ENCODE assay signal across 26 mouse cellular contexts in the genomic region with DNA sequence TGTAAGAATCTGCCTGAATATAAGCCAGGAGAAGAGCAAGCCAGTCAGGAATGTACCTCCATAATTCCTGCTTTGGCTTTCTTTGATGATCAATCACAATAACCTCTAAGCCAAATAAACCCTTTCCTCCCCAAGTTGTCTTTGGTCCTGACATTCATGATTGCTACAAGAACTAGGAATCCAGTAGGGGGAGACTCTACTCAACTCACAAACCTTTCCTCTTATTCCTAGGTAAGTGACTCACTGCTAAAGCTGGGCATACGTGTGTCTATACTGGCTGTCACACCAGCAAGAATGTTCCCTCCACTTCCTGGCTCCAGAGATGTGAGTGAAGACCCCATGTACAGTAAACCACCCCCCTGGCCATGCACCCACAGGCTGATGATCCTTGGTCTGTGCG.
A peak's percentile ranks its signal among the peaks of the same experiment; 100 is the strongest.
DNase-seq lines count a peak whose midpoint lies in the region; ATAC-seq and TF ChIP-seq lines count a peak whose summit lies in the region.
"Had no signal": no experiment of that assay in that cellular context is flagged by ENCODE, and none has a peak within 500 bp of the region (broad histone marks: within the 10 kb centered on the region; RNA-seq: fewer than 3 reads in every experiment).

No protein-coding gene starts in this region.

- no peak for DNase-seq in gastrocnemius, adult 2 months
- no peak for DNase-seq in gastrocnemius, postnatal 25 days
- DNase-seq in hindbrain, postnatal 0 days (ENCODE audit: low spot score), result no peak
- DNase-seq in hindbrain, embryonic 14.5 days (ENCODE audit: low spot score), result no peak
- DNase-seq in lung, embryonic 14.5 days, result no peak
- no peak for DNase-seq in lung, postnatal 0 days (ENCODE audit: low spot score)
- peak; percentile 12 for DNase-seq in CH12.LX (ENCODE audit: extremely low read depth)
- DNase-seq: adrenal gland, adult 2 months; adrenal gland, postnatal 14 days; cerebellum, adult 11 months; cerebellum, adult 2 months; cerebellum, adult 9-11 months; cerebellum, postnatal 25 days; forebrain, postnatal 0 days; gastrocnemius, postnatal 36 days; heart, postnatal 14 days had no signal

- peak; percentile 32 for TF ChIP-seq CTCF in gastrocnemius, adult 2 months (IDR thresholded peaks at IDR 0.05)
- TF ChIP-seq CTCF in hindbrain, postnatal 0 days (IDR thresholded peaks at IDR 0.05; ENCODE audit: low read depth), result 0 out of 2 replicates have a peak, but pooled peaks have one; percentile 4
- 0 out of 2 replicates have a peak, but pooled peaks have one; percentile 6 for TF ChIP-seq CTCF in lung, embryonic 14.5 days (IDR thresholded peaks at IDR 0.05; ENCODE audit: low read depth)
- no peak for TF ChIP-seq CTCF in lung, postnatal 0 days (IDR thresholded peaks at IDR 0.05)
- TF ChIP-seq CTCF in CH12.LX (conservative IDR thresholded peaks at IDR 0.05 in 1 of 2, IDR thresholded peaks at IDR 0.05 in 1 of 2; ENCODE audit: low read depth in 2 of 2, low read length in 2 of 2), result peak in 1 of 2 experiments; percentile 60; a peak in 2 of 4 replicates

- H3K79me2 ChIP-seq in CH12.LX (replicated peaks; ENCODE audit: control insufficient read depth, extremely low read depth, insufficient read depth, poor library complexity, severe bottlenecking), result no peaks in the 10 kb centered on the region

- no peak for ATAC-seq in hindbrain, postnatal 0 days
- no peak for ATAC-seq in hindbrain, embryonic 14.5 days (ENCODE audit: low FRiP score)
- no peak for ATAC-seq in lung, embryonic 14.5 days (ENCODE audit: insufficient read depth)
- no peak for ATAC-seq in lung, postnatal 0 days
- ATAC-seq: forebrain, embryonic 14.5 days; forebrain, postnatal 0 days; hindbrain, embryonic 16.5 days; inflammation-experienced regulatory T-cells, adult 6 months; Patski had no signal

- TF ChIP-seq POLR2A in CH12.LX (IDR thresholded peaks at IDR 0.05; ENCODE audit: low read depth, low read length), result no peak

- H3K4me2 ChIP-seq in hindbrain, postnatal 0 days (ENCODE audit: low read depth, low read length), result no peak overlapping the region
- no peak overlapping the region for H3K4me2 ChIP-seq in hindbrain, embryonic 14.5 days (replicated peaks)
- H3K4me2 ChIP-seq in lung, embryonic 14.5 days, result no peak overlapping the region
- H3K4me2 ChIP-seq in lung, postnatal 0 days (replicated peaks; ENCODE audit: low read depth, low read length), result no peak overlapping the region
- no peak overlapping the region for H3K4me2 ChIP-seq in CH12.LX (ENCODE audit: insufficient read depth, low read depth, poor library complexity, severe bottlenecking)
- H3K4me2 ChIP-seq: embryonic facial prominence, embryonic 12.5 days; embryonic facial prominence, embryonic 15.5 days; heart, embryonic 12.5 days; heart, embryonic 15.5 days; hindbrain, embryonic 12.5 days had no signal

- H3K4me1 ChIP-seq in hindbrain, postnatal 0 days (ENCODE audit: insufficient read depth, low read length), result no peaks in the 10 kb centered on the region
- H3K4me1 ChIP-seq in hindbrain, embryonic 14.5 days (replicated peaks; ENCODE audit: control insufficient read depth, insufficient read depth, low read length), result peaks cover 10% of the 10 kb centered on the region
- H3K4me1 ChIP-seq in lung, embryonic 14.5 days (ENCODE audit: insufficient read depth), result no peaks in the 10 kb centered on the region
- H3K4me1 ChIP-seq in lung, postnatal 0 days (ENCODE audit: insufficient read depth, low read depth, low read length), result no peaks in the 10 kb centered on the region
- H3K4me1 ChIP-seq in CH12.LX (ENCODE audit: control insufficient read depth in 1 of 2, insufficient read depth in 2 of 2), result no peaks in the 10 kb centered on the region
- H3K4me1 ChIP-seq: embryonic facial prominence, embryonic 12.5 days; embryonic facial prominence, embryonic 15.5 days; heart, embryonic 12.5 days; heart, embryonic 15.5 days had no signal

- 91% methylated on average over 2 of the region's 2 CpGs for WGBS in hindbrain, postnatal 0 days
- WGBS in hindbrain, embryonic 14.5 days, result 90% methylated on average over 2 of the region's 2 CpGs
- WGBS in lung, embryonic 14.5 days, result 77% methylated on average over 2 of the region's 2 CpGs
- 82% methylated on average over 2 of the region's 2 CpGs for WGBS in lung, postnatal 0 days

- in situ Hi-C loops in CH12.LX (cut with MboI; ENCODE audit: low pct_ligation_motif_present, low pct_unique_long_range_greater_than_20kb, low sequenced_read_pairs), result no loop called here

- H3K4me3 ChIP-seq in gastrocnemius, adult 2 months, result no peak overlapping the region
- no peak overlapping the region for H3K4me3 ChIP-seq in hindbrain, postnatal 0 days (ENCODE audit: low read length)
- H3K4me3 ChIP-seq in hindbrain, embryonic 14.5 days (replicated peaks; ENCODE audit: low read length), result no peak overlapping the region
- H3K4me3 ChIP-seq in lung, embryonic 14.5 days (ENCODE audit: low read depth, low read length), result no peak overlapping the region
- no peak overlapping the region for H3K4me3 ChIP-seq in lung, postnatal 0 days (ENCODE audit: low read depth, low read length)
- H3K4me3 ChIP-seq in CH12.LX (replicated peaks in 1 of 3; ENCODE audit: low read depth in 2 of 3, low read length in 2 of 3, poor library complexity in 1 of 3), result no peak overlapping the region
- H3K4me3 ChIP-seq: embryonic facial prominence, embryonic 12.5 days; embryonic facial prominence, embryonic 15.5 days; heart, embryonic 12.5 days; heart, embryonic 15.5 days; hindbrain, embryonic 12.5 days had no signal

- no peaks in the 10 kb centered on the region for H3K9me3 ChIP-seq in hindbrain, postnatal 0 days (ENCODE audit: low read length)
- no peaks in the 10 kb centered on the region for H3K9me3 ChIP-seq in hindbrain, embryonic 14.5 days (ENCODE audit: control insufficient read depth, low read length)
- H3K9me3 ChIP-seq in lung, embryonic 14.5 days (ENCODE audit: low read depth, low read length), result no peaks in the 10 kb centered on the region
- no peaks in the 10 kb centered on the region for H3K9me3 ChIP-seq in lung, postnatal 0 days (ENCODE audit: low read length)
- H3K9me3 ChIP-seq in CH12.LX (replicated peaks; ENCODE audit: low read length), result no peaks in the 10 kb centered on the region
- H3K9me3 ChIP-seq: embryonic facial prominence, embryonic 12.5 days; embryonic facial prominence, embryonic 15.5 days; heart, embryonic 12.5 days; heart, embryonic 15.5 days; hindbrain, embryonic 12.5 days had no signal

- no peak overlapping the region for H3K9ac ChIP-seq in hindbrain, postnatal 0 days (replicated peaks; ENCODE audit: low read length)
- H3K9ac ChIP-seq in hindbrain, embryonic 14.5 days, result no peak overlapping the region
- H3K9ac ChIP-seq in lung, embryonic 14.5 days, result no peak overlapping the region
- no peak overlapping the region for H3K9ac ChIP-seq in lung, postnatal 0 days (replicated peaks; ENCODE audit: low read depth)
- H3K9ac ChIP-seq in CH12.LX (ENCODE audit: insufficient read depth, low read depth), result no peak overlapping the region
- H3K9ac ChIP-seq: embryonic facial prominence, embryonic 12.5 days; embryonic facial prominence, embryonic 15.5 days; forebrain, postnatal 0 days; heart, embryonic 12.5 days; heart, embryonic 15.5 days; hindbrain, embryonic 12.5 days had no signal

- no peak for TF ChIP-seq EP300 in lung, postnatal 0 days (IDR thresholded peaks at IDR 0.05)
- no peak for TF ChIP-seq EP300 in CH12.LX (IDR thresholded peaks at IDR 0.05; ENCODE audit: low read length)

- no peaks in the 10 kb centered on the region for H3K36me3 ChIP-seq in hindbrain, postnatal 0 days (ENCODE audit: insufficient read depth, low read length)
- no peaks in the 10 kb centered on the region for H3K36me3 ChIP-seq in hindbrain, embryonic 14.5 days (replicated peaks; ENCODE audit: control insufficient read depth, insufficient read depth)
- no peaks in the 10 kb centered on the region for H3K36me3 ChIP-seq in lung, embryonic 14.5 days (ENCODE audit: insufficient read depth)
- H3K36me3 ChIP-seq in lung, postnatal 0 days (ENCODE audit: insufficient read depth, low read length), result no peaks in the 10 kb centered on the region
- H3K36me3 ChIP-seq in CH12.LX (replicated peaks in 1 of 2; ENCODE audit: control insufficient read depth in 1 of 2, insufficient read depth in 1 of 2, low read length in 1 of 2), result no peaks in the 10 kb centered on the region
- H3K36me3 ChIP-seq: embryonic facial prominence, embryonic 12.5 days; embryonic facial prominence, embryonic 15.5 days; G1E; heart, embryonic 12.5 days; heart, embryonic 15.5 days; hindbrain, embryonic 12.5 days had no signal

- TF ChIP-seq RAD21 in CH12.LX (IDR thresholded peaks at IDR 0.05; ENCODE audit: low read depth, low read length), result peak; percentile 51

- intact Hi-C loops in gastrocnemius, adult 2 months (cut with DNase I), result loop anchor here (5.0 kb wide), 1 partner anchor 35 kb away; no protein-coding TSS in a partner anchor

- dilution Hi-C loops in CH12.LX (cut with MboI; ENCODE audit: extremely low pct_ligation_motif_present, extremely low pct_unique_long_range_greater_than_20kb, low sequenced_read_pairs), result no loop called here

- H3K27ac ChIP-seq in gastrocnemius, adult 2 months, result no peak overlapping the region
- no peak overlapping the region for H3K27ac ChIP-seq in hindbrain, postnatal 0 days
- H3K27ac ChIP-seq in hindbrain, embryonic 14.5 days, result no peak overlapping the region
- H3K27ac ChIP-seq in lung, embryonic 14.5 days (ENCODE audit: low read depth), result no peak overlapping the region
- H3K27ac ChIP-seq in lung, postnatal 0 days (ENCODE audit: low read length), result no peak overlapping the region
- H3K27ac ChIP-seq in CH12.LX (ENCODE audit: insufficient read depth, low read depth), result no peak overlapping the region
- H3K27ac ChIP-seq: embryonic facial prominence, embryonic 12.5 days; embryonic facial prominence, embryonic 15.5 days; heart, embryonic 15.5 days; hindbrain, embryonic 12.5 days had no signal

- no peaks in the 10 kb centered on the region for H3K27me3 ChIP-seq in hindbrain, postnatal 0 days (ENCODE audit: insufficient read depth, low read length)
- H3K27me3 ChIP-seq in hindbrain, embryonic 14.5 days (ENCODE audit: control insufficient read depth, insufficient read depth, low read length), result no peaks in the 10 kb centered on the region
- no peaks in the 10 kb centered on the region for H3K27me3 ChIP-seq in lung, embryonic 14.5 days (ENCODE audit: insufficient read depth, low read length)
- no peaks in the 10 kb centered on the region for H3K27me3 ChIP-seq in lung, postnatal 0 days (replicated peaks; ENCODE audit: insufficient read depth, low read length)
- peaks cover 54% of the 10 kb centered on the region for H3K27me3 ChIP-seq in CH12.LX (replicated peaks)
- H3K27me3 ChIP-seq: embryonic facial prominence, embryonic 12.5 days; embryonic facial prominence, embryonic 15.5 days; heart, embryonic 12.5 days; heart, embryonic 15.5 days; hindbrain, embryonic 12.5 days; Patski had no signal

TF ChIP-seq in CH12.LX, 34 proteins besides CTCF, POLR2A, EP300 and RAD21 (continues in another document):
- TF ChIP-seq IRF4 (IDR thresholded peaks at IDR 0.05; ENCODE audit: low read depth, low read length), result no peak
- TF ChIP-seq ZNF384 (IDR thresholded peaks at IDR 0.05; ENCODE audit: low read depth, low read length), result no peak
- TF ChIP-seq UBTF (IDR thresholded peaks at IDR 0.05; ENCODE audit: low read depth, low read length), result no peak
- TF ChIP-seq MAZ (IDR thresholded peaks at IDR 0.05; ENCODE audit: low read depth, low read length), result no peak
- no peak for TF ChIP-seq TCF12 (IDR thresholded peaks at IDR 0.05; ENCODE audit: low read depth, low read length)
- peak; percentile 60 for TF ChIP-seq SMC3 (IDR thresholded peaks at IDR 0.05; ENCODE audit: low read depth, low read length)
